Mouse (Mus musculus) spleen, adult 18-20 months (tissue): Measurements from ENCODE around the gene Gbp8.
"Not testable (repeated sequence)": the region's sequence is repeated elsewhere in the genome, so short reads cannot be mapped to it uniquely, and the experiment has no call there.

Experiments used
- DNase-seq, 2 experiments: peaks; one replicate each; pipeline ENCODE4 v3.0.0; 2022; ENCODE audit warnings: mixed read lengths in 2 of 2

Gbp8 gene

DNA sequence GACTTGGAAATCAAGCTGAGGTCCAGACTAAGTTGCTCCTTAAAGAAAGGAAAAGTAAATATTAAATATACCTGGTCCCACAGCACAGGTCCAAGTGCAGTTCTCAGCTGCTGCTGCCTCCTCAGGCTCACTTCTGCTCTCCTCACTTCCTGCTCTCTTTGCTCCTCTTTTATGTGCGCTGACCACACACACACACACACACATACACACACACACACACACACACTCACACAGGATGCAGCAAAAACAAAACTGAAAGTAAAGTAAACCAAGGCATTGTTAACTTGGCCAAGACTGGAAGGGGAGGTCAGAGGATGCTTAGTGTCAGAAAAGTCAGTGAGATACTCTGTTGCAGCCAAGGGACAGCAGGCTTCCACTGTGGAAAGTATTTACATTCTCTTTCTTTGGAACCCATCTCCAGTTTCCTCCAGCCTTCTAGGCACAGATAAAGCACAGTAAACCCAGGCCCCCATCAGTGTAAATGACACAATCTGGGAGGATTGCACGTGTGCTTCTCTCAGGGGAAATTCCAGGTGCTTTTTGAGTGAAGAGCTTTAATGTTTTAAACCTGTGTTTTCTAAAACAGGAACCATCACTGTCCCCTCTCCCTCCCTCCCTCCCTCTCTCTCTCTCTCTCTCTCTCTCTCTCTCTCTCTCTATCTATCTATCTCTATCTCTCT lies at the start of gene Gbp8, which contains the start of the genes Gbp9 and Gbp4:
Gbp8 (minus strand) TSS at position 132 of the 680 bp plus-strand sequence.
Gbp9 (minus strand) TSS at position 131 of the 680 bp plus-strand sequence.
Gbp4 (minus strand) TSS at position 178 of the 680 bp plus-strand sequence.
- DNase-seq = peak; percentile 53 to 60

DNA sequence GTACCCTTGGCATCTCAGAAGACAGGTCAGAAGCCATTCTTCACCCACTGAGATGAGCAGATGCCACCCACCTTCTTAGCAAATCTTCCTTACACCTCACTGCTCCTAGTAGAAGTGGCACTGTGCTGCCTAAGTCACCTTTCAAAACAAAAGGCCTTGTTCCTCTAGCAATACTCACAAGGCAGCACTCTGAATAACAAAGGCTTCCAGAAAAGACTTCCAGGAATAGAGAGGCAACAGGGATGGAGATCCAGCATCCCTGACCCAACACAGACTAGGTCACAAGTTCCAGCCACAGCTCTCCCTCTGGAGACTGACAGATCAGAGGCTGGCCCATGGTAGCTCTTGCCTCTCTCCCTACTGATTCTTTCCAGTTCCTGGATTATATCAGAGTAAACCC lies 42.1 kb upstream of the Gbp8 start:
- DNase-seq = no peak

GRCm38 (mm10) chr5:105156582-105156981 lies 17.2 kb upstream of the Gbp8 start:
- no peak for DNase-seq

DNA sequence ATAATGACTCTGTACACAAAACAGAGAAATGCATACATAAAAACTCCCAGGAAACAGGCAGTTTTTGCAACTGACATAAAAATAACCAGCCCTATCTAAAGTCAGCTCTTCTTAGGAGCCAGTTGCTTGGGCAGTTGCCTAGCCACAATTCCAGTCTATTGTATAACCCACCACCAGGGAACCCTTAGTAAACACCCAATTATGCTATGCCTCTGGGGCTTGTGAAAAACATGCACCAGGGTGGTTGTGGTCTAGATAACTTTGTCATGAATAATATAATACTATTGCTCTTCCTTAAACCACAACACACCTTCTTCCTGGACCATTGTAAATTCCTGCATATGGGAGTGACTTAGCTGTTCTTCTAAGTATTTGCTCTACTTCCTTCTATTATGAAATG lies 14.7 kb upstream of the Gbp8 start:
- DNase-seq = no peak

GRCm38 (mm10) chr5:105148062-105148461 lies 8.7 kb upstream of the Gbp8 start:
- DNase-seq = not testable (repeated sequence)

DNA sequence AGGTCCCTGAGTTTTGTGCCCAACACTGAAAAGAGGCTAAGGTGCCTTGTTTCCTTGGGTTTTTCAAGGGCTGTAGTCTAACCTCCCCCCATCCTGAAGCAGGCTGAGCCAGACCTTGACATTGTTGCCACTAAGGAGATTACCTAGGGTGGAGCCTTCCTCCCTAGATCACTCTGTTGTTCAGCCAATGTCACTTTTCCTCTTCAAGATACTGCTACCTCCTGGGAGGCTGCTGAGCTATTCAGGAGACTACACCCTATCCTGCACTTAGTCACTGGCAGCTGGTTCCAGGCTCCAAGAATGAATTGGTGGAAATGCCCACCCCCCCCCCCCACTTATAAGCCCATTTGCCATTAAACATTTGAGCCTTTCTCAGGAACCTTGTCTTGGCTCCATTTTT lies 7.1 kb upstream of the Gbp8 start:
- DNase-seq = no peak

DNA sequence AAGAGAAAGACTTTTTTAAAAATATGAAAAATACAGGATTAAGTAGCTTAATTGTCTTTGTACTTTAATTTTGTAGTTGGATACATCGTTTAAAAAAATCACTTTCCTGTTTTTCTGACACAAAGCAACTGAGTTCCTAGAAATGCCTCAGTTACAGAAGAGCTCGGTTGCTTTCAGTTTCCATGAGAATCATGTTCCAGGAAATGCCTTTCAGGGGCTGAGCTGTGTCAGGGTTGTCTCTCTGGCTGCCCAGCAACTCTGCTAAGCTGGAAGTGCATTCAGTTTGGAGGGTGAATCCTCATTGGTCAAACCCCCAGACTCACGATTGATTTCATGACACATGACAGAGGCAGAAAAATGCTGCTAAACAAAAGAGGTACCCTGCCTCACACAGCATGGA lies 6.4 kb upstream of the Gbp8 start:
- not testable (repeated sequence) for DNase-seq

GRCm38 (mm10) chr5:105140089-105140810 lies 910 bp upstream of the Gbp8 start:
- DNase-seq = not testable (repeated sequence)

DNA sequence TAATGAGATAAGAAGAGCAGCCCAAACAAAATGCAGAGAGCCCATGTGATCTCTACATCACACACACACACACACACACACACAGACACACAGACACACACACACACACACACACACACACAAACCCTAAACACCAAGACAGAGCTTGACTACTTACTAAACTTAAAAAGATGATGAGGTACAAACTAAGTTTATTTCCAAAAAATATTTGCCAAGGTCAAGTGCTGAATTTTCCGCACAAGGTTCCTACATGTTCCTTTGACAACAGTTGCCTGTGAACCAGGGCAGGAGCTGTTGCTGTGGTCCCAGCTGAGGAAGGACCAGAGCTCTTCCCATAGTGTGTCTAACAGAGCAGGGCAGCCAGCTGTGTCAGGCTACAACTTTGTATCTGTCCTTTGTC lies 434 bp downstream of the Gbp8 start:
- no peak for DNase-seq

GRCm38 (mm10) chr5:105136706-105137304 lies 2.5 kb downstream of the Gbp8 start:
- DNase-seq = not testable (repeated sequence)

- DNase-seq = not testable (repeated sequence)
Measured at GRCm38 (mm10) chr5:105121731-105122130, 17.6 kb downstream of the Gbp8 start.

DNA sequence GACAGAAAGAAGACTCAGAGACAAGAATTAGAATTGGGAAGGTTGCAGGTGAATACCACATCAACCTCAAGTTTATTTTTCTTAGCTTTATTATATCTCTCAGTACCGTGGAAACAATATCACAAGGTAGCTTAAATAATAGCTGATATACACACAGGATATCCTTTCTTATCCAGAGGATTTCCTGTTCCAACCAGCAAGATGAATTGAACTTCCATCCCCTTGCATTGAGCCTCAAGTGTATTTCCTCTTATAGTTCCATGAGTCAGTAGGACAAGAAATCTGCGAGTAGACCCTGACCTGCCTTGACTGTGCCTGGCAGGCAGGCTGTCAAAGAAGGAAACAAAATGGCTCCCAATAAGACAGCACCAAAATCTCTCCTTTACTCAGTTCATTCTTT lies 23.6 kb downstream of the Gbp8 start:
- DNase-seq = no peak

DNA sequence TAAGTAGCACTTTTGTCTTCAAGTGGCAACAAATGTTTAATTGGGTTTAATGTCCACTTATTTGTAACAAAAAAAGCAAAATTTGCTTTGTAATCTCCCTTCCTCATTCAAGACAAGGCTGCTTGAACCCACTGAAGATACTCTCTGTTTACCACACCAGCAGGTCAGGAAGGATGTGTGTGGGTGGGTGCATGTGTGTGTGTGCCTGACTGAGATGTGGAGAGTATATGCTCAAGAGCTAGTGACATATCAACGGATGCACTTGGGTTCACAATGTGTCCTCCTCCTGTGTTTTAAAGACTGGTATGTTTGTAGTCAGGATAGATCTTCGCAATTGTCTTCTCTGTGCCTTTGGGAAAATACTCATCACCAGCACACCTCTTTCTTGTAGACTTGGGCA lies 24.6 kb downstream of the Gbp8 start:
- peak; percentile 49 to 54 for DNase-seq

- DNase-seq = no peak
Measured at GRCm38 (mm10) chr5:105113656-105114055, 25.7 kb downstream of the Gbp8 start.

GRCm38 (mm10) chr5:105110271-105110852 lies 29.0 kb downstream of the Gbp8 start:
- DNase-seq = peak; percentile 71 to 77

DNA sequence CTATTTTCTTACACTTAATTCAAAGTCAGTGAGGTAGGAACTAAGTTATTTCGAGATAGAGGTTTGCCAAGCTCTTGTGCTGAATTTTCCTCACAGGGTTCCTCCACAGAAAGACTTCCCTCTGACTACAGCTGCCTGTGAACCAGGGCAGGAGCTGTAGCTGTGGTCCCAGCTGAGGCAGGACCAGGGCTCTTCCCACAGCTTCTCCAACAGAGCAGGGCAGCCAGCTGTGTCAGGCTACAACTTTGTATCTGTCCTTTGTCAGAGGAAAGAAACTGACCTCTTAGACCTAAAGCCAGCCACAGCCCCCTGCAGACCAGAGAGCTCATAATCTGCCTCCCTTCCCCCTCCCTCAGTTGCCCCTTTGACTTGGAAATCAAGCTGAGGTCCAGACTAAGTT lies 29.6 kb downstream of the Gbp8 start:
- DNase-seq = peak; percentile 14 to 29

GRCm38 (mm10) chr5:105105689-105106088 lies 33.7 kb downstream of the Gbp8 start:
- not testable (repeated sequence) for DNase-seq

GRCm38 (mm10) chr5:105081900-105082299 lies 57.4 kb downstream of the Gbp8 start:
- no peak for DNase-seq

DNA sequence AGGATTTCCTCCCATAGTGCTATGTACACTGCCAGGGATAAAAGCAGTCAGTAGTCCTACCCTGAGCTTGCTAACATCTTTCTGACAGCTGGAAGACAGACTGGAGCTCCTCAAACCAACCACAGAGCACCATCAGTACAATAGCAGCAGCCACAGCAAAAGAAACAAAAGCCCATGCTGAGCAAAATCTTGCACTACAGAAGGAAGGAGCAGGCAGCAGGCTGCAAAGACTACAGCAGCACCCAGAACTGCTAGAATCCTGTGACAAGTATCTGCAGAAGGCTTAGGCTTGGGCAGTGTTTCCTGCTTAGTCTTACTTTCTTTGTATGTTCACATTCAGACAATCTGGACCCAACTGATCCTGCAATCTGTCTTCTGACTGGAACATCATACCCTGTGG lies 71.0 kb downstream of the Gbp8 start:
- DNase-seq = not testable (repeated sequence)

GRCm38 (mm10) chr5:105064443-105064842 lies 74.9 kb downstream of the Gbp8 start:
- not testable (repeated sequence) for DNase-seq

- no peak for DNase-seq
Measured at GRCm38 (mm10) chr5:105063321-105063720, 76.0 kb downstream of the Gbp8 start.

DNA sequence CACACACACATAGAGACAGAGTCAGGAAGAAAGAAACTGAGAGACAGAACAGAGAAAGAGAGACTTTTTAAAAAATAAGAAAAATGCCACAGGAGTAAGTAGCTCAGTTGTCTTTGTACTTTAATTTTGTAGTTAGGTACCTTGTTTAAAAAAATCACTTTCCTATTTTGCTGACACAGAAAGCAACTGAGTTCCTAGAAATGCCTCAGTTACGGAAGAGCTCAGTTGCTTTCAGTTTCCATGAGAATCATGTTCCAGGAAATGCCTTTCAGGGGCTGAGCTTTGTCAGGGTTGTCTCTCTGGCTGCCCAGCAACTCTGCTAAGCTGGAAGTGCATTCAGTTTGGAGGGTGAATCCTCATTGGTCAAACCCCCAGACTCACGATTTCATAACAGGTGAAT lies 76.9 kb downstream of the Gbp8 start:
- DNase-seq = not testable (repeated sequence)

DNA sequence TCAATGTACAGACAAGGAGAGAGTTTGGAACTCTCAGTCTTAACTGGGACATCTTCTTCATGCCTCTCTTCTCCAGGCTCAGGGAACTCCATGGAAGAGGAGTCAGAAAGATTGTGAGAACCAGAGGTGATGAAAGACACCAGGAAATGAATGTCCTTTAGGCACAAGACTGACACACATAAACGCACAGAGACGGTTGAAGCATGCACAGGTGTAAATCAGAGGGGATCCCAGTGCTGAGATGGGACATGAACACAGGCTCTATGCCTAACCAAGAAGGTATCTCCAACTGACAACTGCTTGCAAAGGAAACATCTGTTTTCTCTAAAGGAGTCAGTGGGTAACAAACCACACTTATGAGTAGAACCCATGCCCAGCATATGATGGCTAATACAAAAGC lies 79.1 kb downstream of the Gbp8 start:
- DNase-seq = no peak
